16 mouse cellular contexts compared by ENCODE assay signal in genomic region chr11:113991886-113992285, GRCm38 (mm10).
"Had no signal": no experiment of that assay in that cellular context is flagged by ENCODE, and none has a peak within 500 bp of the region (broad histone marks: within the 10 kb centered on the region; RNA-seq: fewer than 3 reads in every experiment).

No protein-coding gene starts in this region.

- DNase-seq: kidney, postnatal 36 days; lung, adult 2 months; lung, postnatal 36 days; right cerebral cortex, adult 18-20 months; right cerebral cortex, postnatal 25 days; thymus, postnatal 4 days had no signal

- H3K27ac ChIP-seq: kidney, postnatal 0 days; layer of hippocampus, adult 2 months; limb, embryonic 10.5 days; liver, embryonic 15.5 days; neural tube, embryonic 12.5 days; stomach, postnatal 0 days had no signal

- H3K27me3 ChIP-seq: liver, embryonic 15.5 days; midbrain, embryonic 13.5 days; neural tube, embryonic 12.5 days had no signal

- ATAC-seq: lung, postnatal 0 days; midbrain, embryonic 13.5 days had no signal

- H3K4me2 ChIP-seq: liver, embryonic 11.5 days; liver, embryonic 15.5 days; midbrain, embryonic 13.5 days; neural tube, embryonic 12.5 days had no signal

- H3K36me3 ChIP-seq: limb, embryonic 10.5 days; liver, embryonic 15.5 days; midbrain, embryonic 13.5 days; neural tube, embryonic 12.5 days had no signal

- H3K4me1 ChIP-seq: liver, embryonic 15.5 days had no signal

- H3K4me3 ChIP-seq: layer of hippocampus, adult 2 months; limb, embryonic 10.5 days; liver, embryonic 15.5 days; midbrain, embryonic 13.5 days; myocyte; neural tube, embryonic 12.5 days had no signal

- H3K9me3 ChIP-seq: limb, embryonic 10.5 days; liver, embryonic 15.5 days; midbrain, embryonic 13.5 days; neural tube, embryonic 12.5 days had no signal

- H3K9ac ChIP-seq: liver, embryonic 15.5 days; midbrain, embryonic 13.5 days; neural tube, embryonic 12.5 days had no signal
